11 mouse cellular contexts compared by ENCODE assay signal in the genomic region with DNA sequence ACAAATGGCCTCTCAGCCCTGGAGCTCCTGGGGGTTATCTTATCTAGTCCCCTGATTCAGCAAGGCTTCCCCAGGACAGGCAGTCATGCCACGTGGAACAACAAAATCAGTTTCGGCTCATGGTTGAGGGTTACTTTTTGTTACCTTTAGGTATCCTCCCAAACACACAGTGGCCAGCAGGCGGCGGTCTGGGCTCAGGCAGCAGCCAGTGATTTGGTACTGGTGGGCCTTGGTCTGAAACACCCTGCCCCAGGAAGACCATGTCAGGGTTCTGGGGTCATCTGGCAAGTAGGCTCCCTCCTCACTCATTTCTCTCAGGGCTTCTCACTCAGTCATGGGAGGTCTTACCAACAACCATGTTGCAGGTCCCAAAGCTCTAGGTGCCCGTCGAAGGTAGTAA. TPM values are rescaled to one million over a fixed set of nuclear protein-coding genes. Genes with fewer than 3 reads are reported as not detected.
DNase-seq lines count a peak whose midpoint lies in the region; ATAC-seq and TF ChIP-seq lines count a peak whose summit lies in the region.
"Had no signal": no experiment of that assay in that cellular context is flagged by ENCODE, and none has a peak within 500 bp of the region (broad histone marks: within the 10 kb centered on the region; RNA-seq: fewer than 3 reads in every experiment).

No protein-coding gene starts in this region.

- H3K4me2 ChIP-seq in intestine, postnatal 0 days (replicated peaks; ENCODE audit: low read depth), result no peak overlapping the region
- H3K4me2 ChIP-seq in intestine, embryonic 16.5 days (ENCODE audit: low read depth, low read length), result no peak overlapping the region

- no peak for TF ChIP-seq POLR2A in testis, adult 2 months (IDR thresholded peaks at IDR 0.05; ENCODE audit: control insufficient read depth, low read depth, low read length)
- no peak for TF ChIP-seq POLR2A in small intestine, adult 2 months (IDR thresholded peaks at IDR 0.05; ENCODE audit: low read depth, low read length)

- no peaks in the 10 kb centered on the region for H3K4me1 ChIP-seq in intestine, postnatal 0 days (replicated peaks; ENCODE audit: control insufficient read depth, insufficient read depth, low read length)
- H3K4me1 ChIP-seq in intestine, embryonic 16.5 days (ENCODE audit: control insufficient read depth, insufficient read depth, low read length), result no peaks in the 10 kb centered on the region
- no peaks in the 10 kb centered on the region for H3K4me1 ChIP-seq in testis, adult 2 months (ENCODE audit: control insufficient read depth, insufficient read depth, low read length)
- H3K4me1 ChIP-seq in small intestine, adult 2 months (ENCODE audit: control insufficient read depth, insufficient read depth, insufficient read length, low read length), result peaks cover 3% of the 10 kb centered on the region

- H3K4me3 ChIP-seq in intestine, postnatal 0 days (ENCODE audit: low read depth, low read length), result no peak overlapping the region
- no peak overlapping the region for H3K4me3 ChIP-seq in intestine, embryonic 16.5 days (ENCODE audit: low read length)
- no peak overlapping the region for H3K4me3 ChIP-seq in testis, adult 2 months (ENCODE audit: control insufficient read depth, low read depth, low read length)
- H3K4me3 ChIP-seq in small intestine, adult 2 months (ENCODE audit: low read depth, low read length), result no peak overlapping the region

- H3K27me3 ChIP-seq in intestine, postnatal 0 days (replicated peaks; ENCODE audit: control insufficient read depth, insufficient read depth, low read length), result no peaks in the 10 kb centered on the region
- no peaks in the 10 kb centered on the region for H3K27me3 ChIP-seq in intestine, embryonic 16.5 days (replicated peaks; ENCODE audit: control insufficient read depth, insufficient read depth, low read length)
- no peaks in the 10 kb centered on the region for H3K27me3 ChIP-seq in testis, adult 2 months (ENCODE audit: control insufficient read depth, insufficient read depth, low read length)
- H3K27me3 ChIP-seq in small intestine, adult 2 months (ENCODE audit: control insufficient read depth, insufficient read depth, low read length), result no peaks in the 10 kb centered on the region

- TF ChIP-seq CTCF in intestine, postnatal 0 days (IDR thresholded peaks at IDR 0.05; ENCODE audit: low read depth), result peak; percentile 66
- peak; percentile 15; the same call in 1 of the 2 replicates for TF ChIP-seq CTCF in testis, adult 2 months (IDR thresholded peaks at IDR 0.05; ENCODE audit: control insufficient read depth, insufficient read depth, insufficient replicate concordance, low read depth, low read length)
- peak; percentile 15; the same call in 1 of the 2 replicates for TF ChIP-seq CTCF in small intestine, adult 2 months (IDR thresholded peaks at IDR 0.05; ENCODE audit: extremely low read depth, insufficient read length, insufficient replicate concordance, low read depth, low read length)

- H3K9me3 ChIP-seq in intestine, postnatal 0 days (ENCODE audit: control insufficient read depth), result no peaks in the 10 kb centered on the region
- H3K9me3 ChIP-seq in intestine, embryonic 16.5 days (ENCODE audit: control insufficient read depth, low read length), result no peaks in the 10 kb centered on the region

- ATAC-seq in intestine, postnatal 0 days, result no peak
- ATAC-seq in intestine, embryonic 16.5 days, result no peak

- WGBS in intestine, postnatal 0 days, result 71% methylated on average over 6 of the region's 6 CpGs
- WGBS in intestine, embryonic 16.5 days, result 75% methylated on average over 6 of the region's 6 CpGs
- 76% methylated on average over 6 of the region's 6 CpGs for WGBS in small intestine, adult 2 months

- no peak overlapping the region for H3K27ac ChIP-seq in intestine, postnatal 0 days (ENCODE audit: low read depth, low read length)
- no peak overlapping the region for H3K27ac ChIP-seq in intestine, embryonic 16.5 days (ENCODE audit: low read length)
- no peak overlapping the region for H3K27ac ChIP-seq in testis, adult 2 months (ENCODE audit: control insufficient read depth, insufficient read depth, low read depth, low read length)
- H3K27ac ChIP-seq in small intestine, adult 2 months (ENCODE audit: insufficient read depth, low read depth, low read length), result no peak overlapping the region

- H3K36me3 ChIP-seq in intestine, postnatal 0 days (ENCODE audit: control insufficient read depth, insufficient read depth), result peaks cover 71% of the 10 kb centered on the region
- H3K36me3 ChIP-seq in intestine, embryonic 16.5 days (ENCODE audit: control insufficient read depth, insufficient read depth, low read length), result peaks cover 3% of the 10 kb centered on the region
- no peaks in the 10 kb centered on the region for H3K36me3 ChIP-seq in testis, adult 2 months (ENCODE audit: control insufficient read depth, insufficient read depth, low read length)
- H3K36me3 ChIP-seq in small intestine, adult 2 months (ENCODE audit: control insufficient read depth, insufficient read depth, low read length), result peaks cover 81% of the 10 kb centered on the region

- intact Hi-C loops in left cerebral cortex, postnatal 36 days (cut with DNase I), result no loop called here

- H3K9ac ChIP-seq in intestine, postnatal 0 days (ENCODE audit: low read depth, low read length), result no peak overlapping the region
- H3K9ac ChIP-seq in intestine, embryonic 16.5 days (ENCODE audit: low read depth, low read length), result no peak overlapping the region

- DNase-seq in testis, postnatal 14 days (ENCODE audit: low spot score), result no peak
- peak; percentile 5 for DNase-seq in embryo, embryonic 9.5 days (ENCODE audit: extremely low spot score)
- DNase-seq in urinary bladder, postnatal 4 days (ENCODE audit: low spot score in 2 of 2), result no peak
- no peak for DNase-seq in left cerebral cortex, postnatal 36 days (ENCODE audit: low spot score in 2 of 2)
- DNase-seq: gastrocnemius, postnatal 10 days had no signal

RNA-seq across cellular contexts. Expression of gene Parp2, which starts 29.6 kb away (rescaled TPM):
- polyA plus RNA-seq in intestine, postnatal 0 days (2015; fragmentation: Nextera tagmentation; extraction: Ambion mirVana), result 35.4 and 36.7 TPM in 2 replicates
- 56.4 and 60.6 TPM in 2 replicates for polyA plus RNA-seq in intestine, embryonic 16.5 days (2015; fragmentation: Nextera tagmentation; extraction: Ambion mirVana)
- 10.6 and 13.9 TPM in 2 replicates for polyA plus RNA-seq in testis, adult 2 months (2012; rRNA removed)
- 2.9 and 5.8 TPM in 2 replicates for polyA plus RNA-seq in small intestine, adult 2 months (2012; rRNA removed)
- total RNA-seq in left cerebral cortex, postnatal 36 days (2021), result 10 to 100 TPM; 24.0 to 28.7 TPM

RNA-seq across cellular contexts. Expression of gene Ccnb1ip1, which starts 29.7 kb away (rescaled TPM):
- polyA plus RNA-seq in intestine, postnatal 0 days (2015; fragmentation: Nextera tagmentation; extraction: Ambion mirVana), result not detected in 2 replicates
- not detected in 2 replicates for polyA plus RNA-seq in intestine, embryonic 16.5 days (2015; fragmentation: Nextera tagmentation; extraction: Ambion mirVana)
- polyA plus RNA-seq in testis, adult 2 months (2012; rRNA removed), result 7.0 and 7.5 TPM in 2 replicates
- polyA plus RNA-seq in small intestine, adult 2 months (2012; rRNA removed), result not detected in 2 replicates
- not detected for total RNA-seq in left cerebral cortex, postnatal 36 days (2021)
- total RNA-seq: common myeloid progenitor, adult 5-6 weeks; gastrocnemius, postnatal 10 days; megakaryocyte, adult 5-6 weeks had no signal

RNA-seq across cellular contexts. Expression of gene Tep1, which starts 33.1 kb away (rescaled TPM):
- polyA plus RNA-seq in intestine, postnatal 0 days (2015; fragmentation: Nextera tagmentation; extraction: Ambion mirVana), result 23.7 and 23.8 TPM in 2 replicates
- polyA plus RNA-seq in intestine, embryonic 16.5 days (2015; fragmentation: Nextera tagmentation; extraction: Ambion mirVana), result 12.6 and 16.0 TPM in 2 replicates
- 9.3 and 12.6 TPM in 2 replicates for polyA plus RNA-seq in testis, adult 2 months (2012; rRNA removed)
- polyA plus RNA-seq in small intestine, adult 2 months (2012; rRNA removed), result 48.1 and 105 TPM in 2 replicates
- total RNA-seq in left cerebral cortex, postnatal 36 days (2021), result 1 to 10 TPM; 2.9 to 4.1 TPM

RNA-seq across cellular contexts. Expression of gene Ttc5, which starts 51.9 kb away (rescaled TPM):
- polyA plus RNA-seq in intestine, postnatal 0 days (2015; fragmentation: Nextera tagmentation; extraction: Ambion mirVana), result 30.5 and 31.0 TPM in 2 replicates
- polyA plus RNA-seq in intestine, embryonic 16.5 days (2015; fragmentation: Nextera tagmentation; extraction: Ambion mirVana), result 52.6 and 60.4 TPM in 2 replicates
- 13.0 and 13.5 TPM in 2 replicates for polyA plus RNA-seq in testis, adult 2 months (2012; rRNA removed)
- 6.8 and 13.5 TPM in 2 replicates for polyA plus RNA-seq in small intestine, adult 2 months (2012; rRNA removed)
- 10 to 100 TPM; 55.2 to 67.9 TPM for total RNA-seq in left cerebral cortex, postnatal 36 days (2021)

Comparison
In these comparisons a context has a peak if more than half of its experiments do, and no peak if none do; other contexts are left out.
1. CTCF ChIP-seq: peak in every context shown above with its lines; median percentile 66 in intestine, postnatal 0 days; 15 in testis, adult 2 months; 15 in small intestine, adult 2 months.